Mouse (Mus musculus): ENCODE results near the gene Myo5c. TPM values are rescaled to one million over a fixed set of nuclear protein-coding genes. Genes with fewer than 3 reads are reported as not detected.

Gene Myo5c
- polyA plus RNA-seq, 1 experiment from 2014 or later = 1.1 TPM

- ATAC-seq (ENCODE audit: insufficient number of reproducible peaks, insufficient read depth, low FRiP score, low TSS enrichment) = no peak
- H3K27me3 ChIP-seq = no peaks in the 10 kb centered on the region
- H3K4me3 ChIP-seq = no peak overlapping the region
- H3K27ac ChIP-seq = no peak overlapping the region
- no peaks in the 10 kb centered on the region for H3K9me3 ChIP-seq
- no peak overlapping the region for H3K9ac ChIP-seq
- H3K4me1 ChIP-seq = no peaks in the 10 kb centered on the region
- peaks cover 57% of the 10 kb centered on the region for H3K36me3 ChIP-seq
- H3K4me2 ChIP-seq (replicated peaks) = no peak overlapping the region
- WGBS = 91% methylated on average over 6 of the region's 6 CpGs
Measured at GRCm38 (mm10) chr9:75338016-75338415, 106.2 kb downstream of the Myo5c start.

- WGBS = 81% methylated on average over 4 of the region's 4 CpGs
- H3K4me2 ChIP-seq (replicated peaks) = no peak overlapping the region
- peaks cover 42% of the 10 kb centered on the region for H3K36me3 ChIP-seq
- no peaks in the 10 kb centered on the region for H3K27me3 ChIP-seq
- no peak for ATAC-seq (ENCODE audit: insufficient number of reproducible peaks, insufficient read depth, low FRiP score, low TSS enrichment)
- H3K4me1 ChIP-seq = no peaks in the 10 kb centered on the region
- H3K9ac ChIP-seq = no peak overlapping the region
- no peaks in the 10 kb centered on the region for H3K9me3 ChIP-seq
- H3K27ac ChIP-seq = no peak overlapping the region
- H3K4me3 ChIP-seq = no peak overlapping the region
Measured at GRCm38 (mm10) chr9:75342433-75342832, 110.6 kb downstream of the Myo5c start.

GRCm38 (mm10) chr9:75347458-75347857 lies 115.6 kb downstream of the Myo5c start, which contains the start of gene Bcl2l10:
Gene Bcl2l10, plus strand, starts transcription at chr9:75347758.
- H3K9ac ChIP-seq = no peak within 1 kb of the TSS
- H3K4me1 ChIP-seq = no peaks in the 10 kb centered on the region
- WGBS = 94% methylated on average over 5 of the region's 5 CpGs
- ATAC-seq (ENCODE audit: insufficient number of reproducible peaks, insufficient read depth, low FRiP score, low TSS enrichment) = no peak
- no peak within 1 kb of the TSS for H3K27ac ChIP-seq
- H3K4me2 ChIP-seq (replicated peaks) = no peak within 1 kb of the TSS
- H3K9me3 ChIP-seq = no peaks in the 10 kb centered on the region
- H3K27me3 ChIP-seq = no peaks in the 10 kb centered on the region
- peaks cover 18% of the 10 kb centered on the region; the same call in 1 of the 2 replicates for H3K36me3 ChIP-seq
- no peak within 1 kb of the TSS for H3K4me3 ChIP-seq

- Histone ChIP-seq H3K4me2 (replicated peaks) (no peak overlapping the region), H3K27me3 (no peaks in the 10 kb centered on the region)
Measured at GRCm38 (mm10) chr9:75348066-75348465, 116.2 kb downstream of the Myo5c start.

GRCm38 (mm10) chr9:75348641-75349040 lies 116.8 kb downstream of the Myo5c start:
- ATAC-seq (ENCODE audit: insufficient number of reproducible peaks, insufficient read depth, low FRiP score, low TSS enrichment) = no peak
- no peak overlapping the region for H3K4me2 ChIP-seq (replicated peaks)
- H3K4me1 ChIP-seq = no peaks in the 10 kb centered on the region
- H3K9ac ChIP-seq = no peak overlapping the region
- no peak overlapping the region for H3K27ac ChIP-seq
- peaks cover 12% of the 10 kb centered on the region; the same call in 1 of the 2 replicates for H3K36me3 ChIP-seq
- WGBS = 70% methylated on average over 3 of the region's 3 CpGs
- no peaks in the 10 kb centered on the region for H3K27me3 ChIP-seq
- H3K9me3 ChIP-seq = no peaks in the 10 kb centered on the region
- no peak overlapping the region for H3K4me3 ChIP-seq

More at GRCm38 (mm10) chr9:75348066-75348465, 116.2 kb downstream of the Myo5c start:
- Histone ChIP-seq H3K4me3 (no peak overlapping the region), H3K9me3 (no peaks in the 10 kb centered on the region), H3K27ac (no peak overlapping the region), H3K9ac (no peak overlapping the region), H3K36me3 (peaks cover 15% of the 10 kb centered on the region; the same call in 1 of the 2 replicates), H3K4me1 (no peaks in the 10 kb centered on the region)
- no peak for ATAC-seq (ENCODE audit: insufficient number of reproducible peaks, insufficient read depth, low FRiP score, low TSS enrichment)
- WGBS = 94% methylated on average over 17 of the region's 17 CpGs

- 70% methylated on average over 8 of the region's 8 CpGs for WGBS
- no peaks in the 10 kb centered on the region for H3K27me3 ChIP-seq
- ATAC-seq (ENCODE audit: insufficient number of reproducible peaks, insufficient read depth, low FRiP score, low TSS enrichment) = 0 out of 2 replicates have a peak, but pooled peaks have one; percentile 42
- no peaks in the 10 kb centered on the region for H3K4me1 ChIP-seq
- H3K4me2 ChIP-seq (replicated peaks) = no peak overlapping the region
- H3K27ac ChIP-seq = no peak overlapping the region
- H3K9ac ChIP-seq = no peak overlapping the region
- H3K9me3 ChIP-seq = no peaks in the 10 kb centered on the region
- H3K36me3 ChIP-seq = no peaks in the 10 kb centered on the region
- no peak overlapping the region for H3K4me3 ChIP-seq
Measured at GRCm38 (mm10) chr9:75353094-75353493, 121.3 kb downstream of the Myo5c start.

Other genes starting within 250 kb of the Myo5c start
- gene Arpp19, start 194.4 kb upstream of the Myo5c start, polyA plus RNA-seq (2016; fragmentation: Nextera tagmentation; extraction: Ambion mirVana) = 324 and 337 TPM in 2 replicates
- gene Myo5a, start 161.0 kb upstream of the Myo5c start, polyA plus RNA-seq (2016; fragmentation: Nextera tagmentation; extraction: Ambion mirVana) = 26.5 and 28.7 TPM in 2 replicates
- gene Gnb5, start 74.3 kb downstream of the Myo5c start, polyA plus RNA-seq (2016; fragmentation: Nextera tagmentation; extraction: Ambion mirVana) = 31.1 and 33.7 TPM in 2 replicates
- not detected in 2 replicates for gene Bcl2l10, start 115.7 kb downstream of the Myo5c start, polyA plus RNA-seq (2016; fragmentation: Nextera tagmentation; extraction: Ambion mirVana)
- gene Mapk6, start 178.0 kb downstream of the Myo5c start, polyA plus RNA-seq (2016; fragmentation: Nextera tagmentation; extraction: Ambion mirVana) = 97.1 and 100 TPM in 2 replicates
- 52.7 and 53.5 TPM in 2 replicates for gene Leo1, start 209.5 kb downstream of the Myo5c start, polyA plus RNA-seq (2016; fragmentation: Nextera tagmentation; extraction: Ambion mirVana)

Data from embryonic facial prominence, embryonic 12.5 days (tissue).